Mouse (Mus musculus) hindbrain, embryonic 11.5 days (tissue): ENCODE results near the gene Sox30. TPM values are rescaled to one million over a fixed set of nuclear protein-coding genes. Genes with fewer than 3 reads are reported as not detected.

Experiments used
- ATAC-seq: fragments of 200-750 bp; cut with Nextera tagmentation; 2 replicates; pipeline ENCODE4 v1.8.0; 2017; ENCODE audit warnings: mild to moderate bottlenecking, moderate TSS enrichment, moderate library complexity; ENCODE audit not compliant: low FRiP score
- DNase-seq: peaks from one replicate; pipeline ENCODE4 v3.0.0-alpha.2; 2015; ENCODE audit warnings: low spot score
- H3K27ac ChIP-seq: fragments of 300-500 bp; sonication (generic); 2 replicates; pipeline ENCODE4 v1.5.1; 2014; ENCODE audit warnings: mild to moderate bottlenecking, low read depth, low read length
- H3K27me3 ChIP-seq: fragments of 300-500 bp; sonication (generic); 2 replicates; pipeline ENCODE4 v1.6.1; 2014; ENCODE audit warnings: mild to moderate bottlenecking, low read length, moderate library complexity, mixed read lengths; ENCODE audit not compliant: control insufficient read depth, insufficient read depth
- H3K36me3 ChIP-seq: fragments of 300-500 bp; sonication (generic); 2 replicates; pipeline ENCODE4 v1.6.1; 2014; ENCODE audit warnings: mild to moderate bottlenecking, low read length, moderate library complexity, mixed read lengths; ENCODE audit not compliant: control insufficient read depth, insufficient read depth
- H3K4me1 ChIP-seq: fragments of 300-500 bp; sonication (generic); replicated peaks from 2 replicates; pipeline ENCODE4 v1.6.1; 2014; ENCODE audit warnings: low read length, mixed read lengths; ENCODE audit not compliant: control insufficient read depth, insufficient read depth
- H3K4me2 ChIP-seq: fragments of 300-500 bp; sonication (generic); replicated peaks from 2 replicates; pipeline ENCODE4 v1.6.1; 2014; ENCODE audit warnings: mild to moderate bottlenecking, low read depth, low read length
- H3K4me3 ChIP-seq: fragments of 300-500 bp; sonication (generic); 2 replicates; pipeline ENCODE4 v1.5.1; 2014; ENCODE audit warnings: low read depth, low read length
- H3K9ac ChIP-seq: fragments of 300-500 bp; sonication (generic); 2 replicates; pipeline ENCODE4 v1.6.1; 2014; ENCODE audit warnings: low read depth, low read length
- H3K9me3 ChIP-seq: fragments of 300-500 bp; sonication (generic); 2 replicates; pipeline ENCODE4 v1.6.1; 2016; ENCODE audit warnings: low read length; ENCODE audit not compliant: control insufficient read depth
- WGBS: fragments of 180-500 bp; shearing (Covaris S2); extraction: QIAGEN DNeasy Blood & Tissue Kit; methylation state at CpG from one replicate; pipeline ENCODE4 v1.1.7; 2014; 5-methylcytosine and 5-hydroxymethylcytosine counted together
- polyA plus RNA-seq: library from polyadenylated mRNA; unstranded; fragments of >200 nt; fragmentation: Nextera tagmentation; extraction: Ambion mirVana; gene quantifications from 2 replicates; pipeline ENCODE4 v1.2.1, GENCODE M21; 2014

Sox30 gene
- polyA plus RNA-seq, 1 experiment from 2014 or later = 0.15 TPM

GRCm38 (mm10) chr11:45976061-45976460 lies 4.0 kb upstream of the Sox30 start:
- H3K4me3 ChIP-seq = no peak overlapping the region
- H3K4me2 ChIP-seq = no peak overlapping the region
- DNase-seq = no peak
- H3K36me3 ChIP-seq = no peaks in the 10 kb centered on the region
- no peak overlapping the region for H3K27ac ChIP-seq
- no peaks in the 10 kb centered on the region for H3K9me3 ChIP-seq
- WGBS = 79% methylated on average over 3 of the region's 3 CpGs
- no peak for ATAC-seq
- H3K9ac ChIP-seq = no peak overlapping the region
- H3K27me3 ChIP-seq = peaks cover 2% of the 10 kb centered on the region; the same call in 1 of the 2 replicates
- H3K4me1 ChIP-seq = no peaks in the 10 kb centered on the region

GRCm38 (mm10) chr11:45980893-45981253 lies 763 bp downstream of the Sox30 start:
- H3K9ac ChIP-seq = peak overlapping the region; percentile 76
- ATAC-seq (peak; percentile 33; the same call in 1 of the 2 replicates), DNase-seq (no peak)
- H3K36me3 ChIP-seq = no peaks in the 10 kb centered on the region
- peak overlapping the region; percentile 54 for H3K4me3 ChIP-seq
- no peaks in the 10 kb centered on the region for H3K9me3 ChIP-seq
- 45% methylated on average over 19 of the region's 19 CpGs for WGBS
- peaks cover 4% of the 10 kb centered on the region; the same call in 1 of the 2 replicates for H3K27me3 ChIP-seq
- H3K4me2 ChIP-seq = peak overlapping the region; percentile 76
- peak overlapping the region; percentile 62 for H3K27ac ChIP-seq
- no peaks in the 10 kb centered on the region for H3K4me1 ChIP-seq

GRCm38 (mm10) chr11:45991604-45992003 lies 11.5 kb downstream of the Sox30 start:
- H3K4me1 ChIP-seq = no peaks in the 10 kb centered on the region
- DNase-seq (peak; percentile 47), ATAC-seq (0 out of 2 replicates have a peak, but pooled peaks have one; percentile 38)
- H3K27me3 ChIP-seq = no peaks in the 10 kb centered on the region
- H3K4me3 ChIP-seq = peak overlapping the region; percentile 10; the same call in 1 of the 2 replicates
- H3K4me2 ChIP-seq = peak overlapping the region; percentile 35
- H3K36me3 ChIP-seq = no peaks in the 10 kb centered on the region
- no peak overlapping the region for H3K9ac ChIP-seq
- no peak overlapping the region for H3K27ac ChIP-seq
- no peaks in the 10 kb centered on the region for H3K9me3 ChIP-seq
- WGBS = 8% methylated on average over 16 of the region's 16 CpGs

- Histone ChIP-seq H3K9me3 (no peaks in the 10 kb centered on the region), H3K4me1 (no peaks in the 10 kb centered on the region), H3K4me2 (peak overlapping the region; percentile 35), H3K36me3 (no peaks in the 10 kb centered on the region), H3K27ac (no peak overlapping the region), H3K4me3 (0 out of 2 replicates have a peak overlapping the region, but pooled peaks have one; percentile 10), H3K27me3 (no peaks in the 10 kb centered on the region), H3K9ac (no peak overlapping the region)
- DNase-seq = peak; percentile 6
- 51% methylated on average over 13 of the region's 13 CpGs for WGBS
- ATAC-seq = no peak
Observed at GRCm38 (mm10) chr11:45992087-45992486, 12.0 kb downstream of the Sox30 start.

- H3K27me3 ChIP-seq = no peaks in the 10 kb centered on the region
- H3K27ac ChIP-seq = no peak overlapping the region
- ATAC-seq = no peak
- no peak overlapping the region for H3K9ac ChIP-seq
- no peaks in the 10 kb centered on the region for H3K36me3 ChIP-seq
- peak; percentile 87 for DNase-seq
- no peak overlapping the region for H3K4me3 ChIP-seq
- no peaks in the 10 kb centered on the region for H3K9me3 ChIP-seq
- WGBS = 26% methylated on average over 6 of the region's 6 CpGs
- H3K4me2 ChIP-seq = no peak overlapping the region
- no peaks in the 10 kb centered on the region for H3K4me1 ChIP-seq
Observed at GRCm38 (mm10) chr11:46016061-46016460, 36.0 kb downstream of the Sox30 start.

GRCm38 (mm10) chr11:46020246-46020645 lies 40.1 kb downstream of the Sox30 start:
- no peaks in the 10 kb centered on the region for H3K36me3 ChIP-seq
- no peaks in the 10 kb centered on the region for H3K9me3 ChIP-seq
- H3K27me3 ChIP-seq = no peaks in the 10 kb centered on the region
- WGBS = 70% methylated on average over 1 of the region's 1 CpGs
- H3K4me1 ChIP-seq = no peaks in the 10 kb centered on the region
- no peak for ATAC-seq
- H3K9ac ChIP-seq = no peak overlapping the region
- H3K4me3 ChIP-seq = no peak overlapping the region
- DNase-seq = no peak
- H3K27ac ChIP-seq = no peak overlapping the region
- H3K4me2 ChIP-seq = no peak overlapping the region

GRCm38 (mm10) chr11:46021850-46022249 lies 41.7 kb downstream of the Sox30 start:
- Histone ChIP-seq H3K9ac (no peak overlapping the region), H3K36me3 (no peaks in the 10 kb centered on the region), H3K9me3 (no peaks in the 10 kb centered on the region), H3K4me3 (no peak overlapping the region), H3K4me2 (no peak overlapping the region), H3K27ac (no peak overlapping the region), H3K27me3 (no peaks in the 10 kb centered on the region), H3K4me1 (no peaks in the 10 kb centered on the region)
- no peak for DNase-seq
- ATAC-seq = no peak

GRCm38 (mm10) chr11:46022983-46023382 lies 42.9 kb downstream of the Sox30 start:
- Histone ChIP-seq H3K9ac (no peak overlapping the region), H3K4me1 (no peaks in the 10 kb centered on the region), H3K27ac (no peak overlapping the region), H3K36me3 (no peaks in the 10 kb centered on the region), H3K4me3 (no peak overlapping the region), H3K27me3 (no peaks in the 10 kb centered on the region), H3K9me3 (no peaks in the 10 kb centered on the region), H3K4me2 (no peak overlapping the region)
- ATAC-seq (no peak), DNase-seq (no peak)
- WGBS = 79% methylated on average over 6 of the region's 6 CpGs

- DNase-seq (peak; percentile 23), ATAC-seq (peak; percentile 49)
- Histone ChIP-seq H3K9ac (no peak overlapping the region), H3K4me3 (no peak overlapping the region), H3K9me3 (no peaks in the 10 kb centered on the region), H3K4me1 (no peaks in the 10 kb centered on the region), H3K36me3 (no peaks in the 10 kb centered on the region), H3K4me2 (no peak overlapping the region), H3K27me3 (no peaks in the 10 kb centered on the region), H3K27ac (no peak overlapping the region)
- 45% methylated on average over 7 of the region's 7 CpGs for WGBS
Observed at GRCm38 (mm10) chr11:46025962-46026392, 45.9 kb downstream of the Sox30 start.
